8 mouse cellular contexts compared by ENCODE assay signal in the genomic region with DNA sequence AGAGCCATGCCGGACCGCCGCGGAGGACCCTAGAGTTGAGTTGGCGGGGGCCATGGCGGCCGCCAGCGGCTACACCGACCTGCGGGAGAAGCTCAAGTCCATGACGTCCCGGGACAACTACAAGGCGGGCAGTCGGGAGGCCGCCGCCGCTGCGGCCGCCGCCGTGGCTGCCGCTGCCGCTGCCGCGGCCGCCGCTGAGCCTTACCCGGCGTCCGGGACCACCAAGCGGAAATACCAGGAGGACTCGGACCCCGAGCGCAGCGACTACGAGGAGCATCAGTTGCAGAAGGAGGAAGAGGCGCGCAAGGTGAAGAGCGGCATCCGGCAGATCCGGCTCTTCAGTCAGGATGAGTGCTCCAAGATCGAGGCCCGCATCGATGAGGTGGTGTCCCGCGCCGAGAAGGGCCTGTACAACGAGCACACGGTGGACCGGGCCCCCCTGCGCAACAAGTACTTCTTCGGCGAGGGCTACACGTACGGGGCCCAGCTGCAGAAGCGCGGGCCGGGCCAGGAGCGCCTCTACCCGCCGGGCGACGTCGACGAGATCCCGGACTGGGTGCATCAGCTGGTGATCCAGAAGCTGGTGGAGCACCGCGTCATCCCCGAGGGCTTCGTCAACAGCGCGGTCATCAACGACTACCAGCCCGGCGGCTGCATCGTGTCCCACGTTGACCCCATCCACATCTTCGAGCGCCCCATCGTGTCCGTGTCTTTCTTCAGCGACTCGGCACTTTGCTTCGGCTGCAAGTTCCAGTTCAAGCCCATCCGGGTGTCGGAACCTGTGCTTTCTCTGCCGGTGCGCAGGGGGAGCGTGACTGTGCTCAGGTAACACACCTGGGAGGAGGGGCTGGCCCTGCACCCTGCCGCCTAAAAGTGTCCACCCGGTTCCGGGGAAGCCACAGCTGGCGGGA. TPM values are rescaled to one million over a fixed set of nuclear protein-coding genes. Genes with fewer than 3 reads are reported as not detected.
DNase-seq lines count a peak whose midpoint lies in the region; ATAC-seq and TF ChIP-seq lines count a peak whose summit lies in the region.

No protein-coding gene starts in this region.

- peak overlapping the region; percentile 100 for H3K27ac ChIP-seq in embryonic facial prominence, embryonic 12.5 days
- H3K27ac ChIP-seq in heart, embryonic 16.5 days (ENCODE audit: low read length), result peak overlapping the region; percentile 100
- peak overlapping the region; percentile 100 for H3K27ac ChIP-seq in lung, embryonic 14.5 days (ENCODE audit: low read depth)
- peak overlapping the region; percentile 96 for H3K27ac ChIP-seq in neural tube, embryonic 14.5 days (ENCODE audit: low read depth, low read length)

- H3K9me3 ChIP-seq in embryonic facial prominence, embryonic 12.5 days, result no peaks in the 10 kb centered on the region
- no peaks in the 10 kb centered on the region for H3K9me3 ChIP-seq in heart, embryonic 16.5 days (replicated peaks; ENCODE audit: control insufficient read depth, low read length)
- H3K9me3 ChIP-seq in lung, embryonic 14.5 days (ENCODE audit: low read depth, low read length), result no peaks in the 10 kb centered on the region
- H3K9me3 ChIP-seq in neural tube, embryonic 14.5 days (ENCODE audit: control insufficient read depth, low read length), result no peaks in the 10 kb centered on the region

- TF ChIP-seq CTCF in lung, embryonic 14.5 days (IDR thresholded peaks at IDR 0.05; ENCODE audit: low read depth), result no peak

- H3K4me1 ChIP-seq in embryonic facial prominence, embryonic 12.5 days, result peaks cover 27% of the 10 kb centered on the region
- H3K4me1 ChIP-seq in heart, embryonic 16.5 days (ENCODE audit: control insufficient read depth, insufficient read depth, low read length), result peaks cover 32% of the 10 kb centered on the region
- H3K4me1 ChIP-seq in lung, embryonic 14.5 days (ENCODE audit: insufficient read depth), result peaks cover 16% of the 10 kb centered on the region
- peaks cover 43% of the 10 kb centered on the region for H3K4me1 ChIP-seq in neural tube, embryonic 14.5 days (ENCODE audit: control insufficient read depth, insufficient read depth, low read length)

- DNase-seq in adrenal gland, postnatal 14 days, result peak; percentile 71
- DNase-seq in kidney, postnatal 25 days, result peak; percentile 56 to 78
- DNase-seq in lung, embryonic 14.5 days, result peak; percentile 58
- DNase-seq in thymus, postnatal 0 days (ENCODE audit: low spot score), result peak; percentile 68

- peak overlapping the region; percentile 98 for H3K4me3 ChIP-seq in embryonic facial prominence, embryonic 12.5 days
- H3K4me3 ChIP-seq in heart, embryonic 16.5 days (ENCODE audit: low read length), result peak overlapping the region; percentile 86
- H3K4me3 ChIP-seq in lung, embryonic 14.5 days (ENCODE audit: low read depth, low read length), result peak overlapping the region; percentile 98
- H3K4me3 ChIP-seq in neural tube, embryonic 14.5 days (ENCODE audit: low read depth, low read length), result peak overlapping the region; percentile 97

- peak overlapping the region; percentile 94 for H3K9ac ChIP-seq in embryonic facial prominence, embryonic 12.5 days
- H3K9ac ChIP-seq in heart, embryonic 16.5 days (ENCODE audit: low read length), result peak overlapping the region; percentile 95
- peak overlapping the region; percentile 96 for H3K9ac ChIP-seq in lung, embryonic 14.5 days
- peak overlapping the region; percentile 80 for H3K9ac ChIP-seq in neural tube, embryonic 14.5 days (replicated peaks; ENCODE audit: low read depth, low read length)

- peak overlapping the region; percentile 96 for H3K4me2 ChIP-seq in embryonic facial prominence, embryonic 12.5 days (replicated peaks)
- peak overlapping the region; percentile 98 for H3K4me2 ChIP-seq in heart, embryonic 16.5 days (ENCODE audit: low read depth, low read length)
- peak overlapping the region; percentile 99 for H3K4me2 ChIP-seq in lung, embryonic 14.5 days
- peak overlapping the region; percentile 99 for H3K4me2 ChIP-seq in neural tube, embryonic 14.5 days (ENCODE audit: low read depth, low read length)

- H3K27me3 ChIP-seq in embryonic facial prominence, embryonic 12.5 days, result no peaks in the 10 kb centered on the region
- H3K27me3 ChIP-seq in heart, embryonic 16.5 days (ENCODE audit: control insufficient read depth, insufficient read depth, low read length), result no peaks in the 10 kb centered on the region
- H3K27me3 ChIP-seq in lung, embryonic 14.5 days (ENCODE audit: insufficient read depth, low read length), result no peaks in the 10 kb centered on the region
- H3K27me3 ChIP-seq in neural tube, embryonic 14.5 days (ENCODE audit: control insufficient read depth, insufficient read depth, low read length), result no peaks in the 10 kb centered on the region

- under 1% methylated on average over 93 of the region's 93 CpGs for WGBS in embryonic facial prominence, embryonic 12.5 days
- under 1% methylated on average over 93 of the region's 93 CpGs for WGBS in heart, embryonic 16.5 days
- WGBS in lung, embryonic 14.5 days, result under 1% methylated on average over 93 of the region's 93 CpGs
- WGBS in neural tube, embryonic 14.5 days, result under 1% methylated on average over 93 of the region's 93 CpGs

- peaks cover 13% of the 10 kb centered on the region for H3K36me3 ChIP-seq in embryonic facial prominence, embryonic 12.5 days
- H3K36me3 ChIP-seq in heart, embryonic 16.5 days (ENCODE audit: control insufficient read depth, insufficient read depth), result peaks cover 8% of the 10 kb centered on the region
- peaks cover 42% of the 10 kb centered on the region for H3K36me3 ChIP-seq in lung, embryonic 14.5 days (ENCODE audit: insufficient read depth)
- H3K36me3 ChIP-seq in neural tube, embryonic 14.5 days (ENCODE audit: control insufficient read depth, insufficient read depth, low read length), result 0 out of 2 replicates have a peak, but pooled peaks cover 6% of the 10 kb centered on the region

- peak; percentile 44 for ATAC-seq in CD4-positive, CD25-positive, alpha-beta regulatory T cell, adult 4 months
- no peak for ATAC-seq in embryonic facial prominence, embryonic 12.5 days (ENCODE audit: insufficient number of reproducible peaks, insufficient read depth, low FRiP score, low TSS enrichment)
- ATAC-seq in heart, embryonic 16.5 days (replicated peaks; ENCODE audit: extremely low read depth, insufficient read depth, low FRiP score), result peak; percentile 3; the same call in 1 of the 2 replicates
- no peak for ATAC-seq in lung, embryonic 14.5 days (ENCODE audit: insufficient read depth)
- peak; percentile 26 for ATAC-seq in neural tube, embryonic 14.5 days (ENCODE audit: low read depth)

RNA-seq across cellular contexts. Expression of a gene that starts 2.4 kb away (rescaled TPM):
- 10 to 100 TPM; 22.1 to 38.0 TPM for polyA plus RNA-seq in CD4-positive, CD25-positive, alpha-beta regulatory T cell, adult 4 months (2017; shearing (Covaris generic))
- 79.2 and 81.5 TPM in 2 replicates for total RNA-seq in adrenal gland, postnatal 14 days (2021)
- polyA plus RNA-seq in embryonic facial prominence, embryonic 12.5 days (2016; fragmentation: Nextera tagmentation; extraction: Ambion mirVana), result 36.1 and 37.8 TPM in 2 replicates
- 33.9 and 37.2 TPM in 2 replicates for polyA plus RNA-seq in heart, embryonic 16.5 days (2015; fragmentation: Nextera tagmentation; extraction: Ambion mirVana)
- polyA plus RNA-seq in lung, embryonic 14.5 days (2014; fragmentation: Nextera tagmentation; extraction: Ambion mirVana), result 32.3 and 33.5 TPM in 2 replicates
- polyA plus RNA-seq in neural tube, embryonic 14.5 days (2014; fragmentation: Nextera tagmentation; extraction: Ambion mirVana), result 17.0 and 19.9 TPM in 2 replicates
- 31.8 and 41.4 TPM in 2 replicates for polyA plus RNA-seq in thymus, postnatal 0 days (2015; fragmentation: Nextera tagmentation; extraction: Ambion mirVana)

Comparison
In these comparisons a context has a peak if more than half of its experiments do, and no peak if none do; other contexts are left out.
1. ATAC-seq: peak in CD4-positive, CD25-positive, alpha-beta regulatory T cell, adult 4 months (single experiment), heart, embryonic 16.5 days (single experiment) and neural tube, embryonic 14.5 days (single experiment); none in embryonic facial prominence, embryonic 12.5 days (single experiment) and lung, embryonic 14.5 days (single experiment).
2. Peak in every context shown above with its lines, with median percentiles within 50 percentile points of each other: DNase-seq, H3K27ac ChIP-seq, H3K4me2 ChIP-seq, H3K4me3 ChIP-seq and H3K9ac ChIP-seq.